Mouse (Mus musculus): ENCODE measurements around the gene Sln. TPM values are rescaled to one million over a fixed set of nuclear protein-coding genes. Genes with fewer than 3 reads are reported as not detected.

The Sln gene
- total RNA-seq, 2 experiments from 2014 or later = 183 to 236 TPM

DNA sequence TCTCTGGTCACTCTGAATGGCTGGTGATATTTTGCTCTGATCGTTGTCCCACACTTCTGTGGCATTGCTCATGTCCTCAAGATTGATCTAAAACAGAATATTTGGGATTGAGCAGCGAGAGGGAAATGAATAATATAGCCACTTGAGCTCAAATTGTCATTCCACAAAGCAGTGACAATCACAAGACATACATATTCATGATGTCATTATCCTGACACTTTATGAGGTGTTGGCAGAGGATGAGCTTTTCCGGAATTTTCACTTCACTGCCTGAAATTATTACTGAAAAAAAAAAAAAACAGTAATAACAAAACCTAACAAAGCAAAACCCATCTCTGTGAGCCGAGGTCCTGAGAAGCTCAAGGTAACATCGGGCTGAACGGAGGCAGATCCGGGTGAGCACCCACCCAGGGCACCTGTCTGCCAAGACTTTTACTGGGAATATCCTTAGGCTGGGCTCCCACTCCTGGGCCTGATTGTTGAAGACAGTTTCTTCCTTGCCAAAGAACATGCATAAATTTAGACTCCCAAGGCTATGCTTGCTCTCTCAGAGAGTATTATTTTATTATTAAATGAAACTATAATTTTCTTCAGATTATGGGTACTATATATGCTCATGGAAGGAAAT lies 53.4 kb downstream of the Sln start:
- DNase-seq (ENCODE audit: low spot score in 2 of 2) = no peak

Other genes starting within 250 kb of the Sln start
- 100 to 1,000 TPM; 144 to 150 TPM for gene Acat1, start 239.8 kb upstream of the Sln start, total RNA-seq (2021)
- 10 to 100 TPM; 43.7 to 46.1 TPM for gene Cul5, start 180.2 kb upstream of the Sln start, total RNA-seq (2021)
- gene Rab39, start 143.9 kb upstream of the Sln start, total RNA-seq (2021) = under 1 TPM; 0.10 to 0.15 TPM
- gene Slc35f2, start 78.6 kb upstream of the Sln start, total RNA-seq (2021) = under 1 TPM in 1 of 2 experiments, not detected in 1; 0.25 TPM
- gene Elmod1, start 125.1 kb downstream of the Sln start, total RNA-seq (2021) = not detected
- under 1 TPM; 0.13 to 0.25 TPM for gene Tnfaip8l3, start 218.2 kb downstream of the Sln start, total RNA-seq (2021)

Measured in gastrocnemius, postnatal 4 days (tissue).